Mouse (Mus musculus) cerebellum, adult 2 months (tissue): ENCODE measurements at regions not wholly inside any gene's neighbourhood (a gene's known extent, or its start where the extent isn't known, plus 50 kb on each side); places are given as distances from the start of the nearest gene placed in this dataset.

Experiments used
- CTCF ChIP-seq: fragments of 200-500 bp; IDR thresholded peaks from 2 replicates; pipeline ENCODE4 v1.5.1; 2011; ENCODE audit warnings: low read depth, mild to moderate bottlenecking, control low read depth, low read length, moderate library complexity, borderline replicate concordance; ENCODE audit not compliant: insufficient read depth
- POLR2A ChIP-seq: fragments of 200-500 bp; IDR thresholded peaks from 2 replicates; pipeline ENCODE4 v1.6.1; 2011; ENCODE audit warnings: low read length, control low read depth, borderline replicate concordance; ENCODE audit not compliant: insufficient read depth

GRCm38 (mm10) chr4:7567687-7568393 lies 671.0 kb downstream of the Car8 start:
- no peak for TF ChIP-seq CTCF
- TF ChIP-seq POLR2A = no peak
